Comparison of ENCODE assay signal across 13 mouse cellular contexts in the genomic region with DNA sequence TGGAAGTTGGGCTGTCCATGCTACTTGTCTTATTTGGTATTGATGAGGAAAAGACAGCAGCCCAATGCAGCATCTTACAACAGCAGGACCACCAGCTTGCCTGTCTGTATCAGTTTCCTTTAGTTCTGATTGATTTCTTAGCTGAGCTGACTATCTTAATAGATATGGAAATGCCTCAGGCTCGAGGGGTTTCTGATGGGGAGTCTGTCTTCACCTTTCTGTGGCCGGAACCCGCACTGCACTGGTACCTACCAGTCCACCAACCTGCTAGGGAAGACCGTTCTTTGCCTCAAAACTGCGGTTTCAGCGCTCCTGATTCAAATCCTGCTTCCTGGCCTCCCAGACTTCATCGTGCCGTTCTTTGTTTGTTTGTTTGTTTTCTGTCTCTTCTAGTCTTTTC. TPM values are rescaled to one million over a fixed set of nuclear protein-coding genes. Genes with fewer than 3 reads are reported as not detected.
DNase-seq lines count a peak whose midpoint lies in the region; ATAC-seq lines count a peak whose summit lies in the region.
"Had no signal": no experiment of that assay in that cellular context is flagged by ENCODE, and none has a peak within 500 bp of the region (broad histone marks: within the 10 kb centered on the region; RNA-seq: fewer than 3 reads in every experiment).

No protein-coding gene starts in this region.

- H3K4me2 ChIP-seq in embryonic facial prominence, embryonic 12.5 days (replicated peaks): peak overlapping the region; percentile 95; the same call in 1 of the 2 replicates
- no peak overlapping the region for H3K4me2 ChIP-seq in forebrain, embryonic 15.5 days (replicated peaks)

- DNase-seq in limb, embryonic 10.5 days (ENCODE audit: low spot score): no peak
- peak; percentile 44 for DNase-seq in neural tube, embryonic 10.5 days (ENCODE audit: extremely low spot score, low spot score)
- DNase-seq in spleen, postnatal 10 days (ENCODE audit: low spot score in 2 of 2): no peak
- no peak for DNase-seq in ovary, postnatal 36 days (ENCODE audit: low spot score)
- no peak for DNase-seq in thymus, postnatal 14 days
- DNase-seq: cerebellum, adult 18-20 months; gastrocnemius, postnatal 36 days; kidney, postnatal 36 days; thymus, postnatal 4 days had no signal

- no peaks in the 10 kb centered on the region for H3K9me3 ChIP-seq in embryonic facial prominence, embryonic 12.5 days
- no peaks in the 10 kb centered on the region for H3K9me3 ChIP-seq in forebrain, embryonic 15.5 days
- no peaks in the 10 kb centered on the region for H3K9me3 ChIP-seq in limb, embryonic 10.5 days (replicated peaks)

- H3K4me1 ChIP-seq in embryonic facial prominence, embryonic 12.5 days: peaks cover 53% of the 10 kb centered on the region
- peaks cover 41% of the 10 kb centered on the region for H3K4me1 ChIP-seq in forebrain, embryonic 15.5 days
- peaks cover 94% of the 10 kb centered on the region for H3K4me1 ChIP-seq in limb, embryonic 10.5 days

- WGBS in embryonic facial prominence, embryonic 12.5 days: 8% methylated on average over 8 of the region's 8 CpGs
- 17% methylated on average over 8 of the region's 8 CpGs for WGBS in forebrain, embryonic 15.5 days
- 14% methylated on average over 8 of the region's 8 CpGs for WGBS in limb, embryonic 10.5 days

- no peak overlapping the region for H3K9ac ChIP-seq in embryonic facial prominence, embryonic 12.5 days
- H3K9ac ChIP-seq in forebrain, embryonic 15.5 days (replicated peaks): no peak overlapping the region
- H3K9ac ChIP-seq: liver, embryonic 14.5 days had no signal

- H3K27ac ChIP-seq in embryonic facial prominence, embryonic 12.5 days: no peak overlapping the region
- peak overlapping the region; percentile 64 for H3K27ac ChIP-seq in forebrain, embryonic 15.5 days (replicated peaks)
- peak overlapping the region; percentile 96 for H3K27ac ChIP-seq in limb, embryonic 10.5 days
- H3K27ac ChIP-seq: liver, embryonic 14.5 days had no signal

- ATAC-seq in embryonic facial prominence, embryonic 12.5 days (ENCODE audit: insufficient number of reproducible peaks, insufficient read depth, low FRiP score, low TSS enrichment): no peak
- no peak for ATAC-seq in forebrain, embryonic 15.5 days (replicated peaks)
- ATAC-seq: inflammation-experienced regulatory T-cells, adult 6 months had no signal

- H3K27me3 ChIP-seq in embryonic facial prominence, embryonic 12.5 days: peaks cover 6% of the 10 kb centered on the region; the same call in 1 of the 2 replicates
- H3K27me3 ChIP-seq in forebrain, embryonic 15.5 days: no peaks in the 10 kb centered on the region
- H3K27me3 ChIP-seq in limb, embryonic 10.5 days (ENCODE audit: low read depth, poor library complexity, severe bottlenecking): no peaks in the 10 kb centered on the region

- peaks cover 5% of the 10 kb centered on the region; the same call in 1 of the 2 replicates for H3K36me3 ChIP-seq in embryonic facial prominence, embryonic 12.5 days
- H3K36me3 ChIP-seq in forebrain, embryonic 15.5 days: no peaks in the 10 kb centered on the region
- peaks cover 55% of the 10 kb centered on the region for H3K36me3 ChIP-seq in limb, embryonic 10.5 days

- no peak overlapping the region for H3K4me3 ChIP-seq in embryonic facial prominence, embryonic 12.5 days
- no peak overlapping the region; the same call in 1 of the 2 replicates for H3K4me3 ChIP-seq in forebrain, embryonic 15.5 days
- peak overlapping the region; percentile 54; the same call in 1 of the 2 replicates for H3K4me3 ChIP-seq in limb, embryonic 10.5 days

RNA-seq across cellular contexts. Expression of a gene that starts 20.9 kb away (rescaled TPM):
- 7.5 and 9.3 TPM in 2 replicates for polyA plus RNA-seq in embryonic facial prominence, embryonic 12.5 days (2016; fragmentation: Nextera tagmentation; extraction: Ambion mirVana)
- polyA plus RNA-seq in forebrain, embryonic 15.5 days (2015; fragmentation: Nextera tagmentation; extraction: Ambion mirVana): 9.6 and 9.8 TPM in 2 replicates
- 230 and 420 TPM in 2 replicates for polyA plus RNA-seq in limb, embryonic 10.5 days (2016; fragmentation: Nextera tagmentation; extraction: Ambion mirVana)
- polyA plus RNA-seq: inflammation-experienced regulatory T-cells, adult 6 months had no signal

RNA-seq across cellular contexts. Expression of a gene that starts 33.3 kb away (rescaled TPM):
- polyA plus RNA-seq in embryonic facial prominence, embryonic 12.5 days (2016; fragmentation: Nextera tagmentation; extraction: Ambion mirVana): 7.1 and 7.2 TPM in 2 replicates
- polyA plus RNA-seq in forebrain, embryonic 15.5 days (2015; fragmentation: Nextera tagmentation; extraction: Ambion mirVana): 4.9 and 5.1 TPM in 2 replicates
- 8.7 and 9.0 TPM in 2 replicates for polyA plus RNA-seq in limb, embryonic 10.5 days (2016; fragmentation: Nextera tagmentation; extraction: Ambion mirVana)

Comparison
In these comparisons a context has a peak if more than half of its experiments do, and no peak if none do; other contexts are left out.
1. RNA of a gene that starts 20.9 kb away (polyA plus RNA-seq): 230 to 420 TPM in limb, embryonic 10.5 days; 9.6 to 9.8 TPM in forebrain, embryonic 15.5 days and 7.5 to 9.3 TPM in embryonic facial prominence, embryonic 12.5 days; every median in the first group is over 10 times any median in the second.